Mouse (Mus musculus): ENCODE measurements around the gene Tmem82. TPM values are rescaled to one million over a fixed set of nuclear protein-coding genes. Genes with fewer than 3 reads are reported as not detected.

Gene Tmem82
- polyA plus RNA-seq, 1 experiment from 2014 or later = 0.17 TPM

GRCm38 (mm10) chr4:141576404-141576803 is 42.0 kb downstream of the Tmem82 start:
- DNase-seq (ENCODE audit: low spot score) = no peak
- no peak overlapping the region for H3K4me2 ChIP-seq (ENCODE audit: low read depth, low read length)

DNA sequence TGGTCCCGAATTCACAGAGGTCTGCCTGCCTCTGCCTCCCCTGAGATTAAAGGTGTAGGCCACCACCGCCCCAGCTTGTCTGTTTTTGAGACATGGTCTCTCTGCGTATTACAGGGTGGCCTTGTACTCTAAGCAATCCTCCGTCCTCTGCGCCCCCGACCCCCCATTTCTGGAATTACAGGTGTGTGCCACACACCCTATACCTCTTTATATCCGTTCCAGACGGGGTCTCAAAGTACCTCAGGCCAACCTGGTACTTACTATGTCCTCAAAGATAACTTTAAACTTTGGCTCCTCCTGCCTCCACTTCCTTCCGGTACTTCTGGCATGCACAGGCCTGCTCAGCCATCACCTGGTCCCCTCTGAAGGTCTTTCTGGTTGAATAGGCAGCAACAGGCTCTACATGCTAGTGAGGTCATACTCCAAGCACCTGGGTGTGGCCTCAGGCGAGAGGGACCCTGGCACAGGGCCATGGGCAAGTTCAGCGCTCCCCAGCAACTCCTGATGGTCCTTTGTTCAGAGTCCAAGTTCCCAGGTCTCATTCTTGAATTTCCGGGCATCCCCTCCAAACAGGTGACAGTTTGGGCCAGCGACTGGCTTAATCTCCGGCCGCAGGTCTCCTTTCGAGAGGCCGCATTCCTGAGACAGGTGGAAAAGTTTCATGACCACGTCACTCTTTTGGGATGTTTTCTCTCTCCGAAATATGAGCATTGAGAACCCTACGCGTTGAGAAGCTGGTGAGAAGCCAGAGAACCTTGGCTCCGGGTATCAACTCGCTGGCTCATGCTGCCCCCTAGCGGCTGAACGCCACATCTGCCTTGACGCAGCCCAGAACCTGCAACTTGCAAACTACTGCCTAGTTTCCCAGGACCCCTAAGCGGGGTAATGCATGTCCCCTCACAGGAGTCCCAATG is 43.4 kb downstream of the Tmem82 start:
- peaks cover 9% of the 10 kb centered on the region for H3K36me3 ChIP-seq (replicated peaks; ENCODE audit: control insufficient read depth, insufficient read depth, low read depth, low read length)
- WGBS = 41% methylated on average over 27 of the region's 27 CpGs
- no peak overlapping the region for H3K4me3 ChIP-seq (ENCODE audit: low read depth, low read length)
- no peaks in the 10 kb centered on the region for H3K4me1 ChIP-seq (ENCODE audit: control insufficient read depth, insufficient read depth, low read length)
- H3K27me3 ChIP-seq (ENCODE audit: control insufficient read depth, insufficient read depth, low read length) = no peaks in the 10 kb centered on the region
- ATAC-seq (replicated peaks; ENCODE audit: insufficient number of reproducible peaks, low FRiP score, low TSS enrichment, low read depth) = peak; percentile 54; the same call in 1 of the 2 replicates
- no peak overlapping the region for H3K27ac ChIP-seq (replicated peaks; ENCODE audit: low read depth, low read length)
- no peaks in the 10 kb centered on the region for H3K9me3 ChIP-seq (replicated peaks; ENCODE audit: control insufficient read depth, low read length)
- no peak overlapping the region for H3K9ac ChIP-seq (replicated peaks; ENCODE audit: low read length)
- DNase-seq (ENCODE audit: low spot score) = peak; percentile 88
- peak overlapping the region; percentile 8; the same call in 1 of the 2 replicates for H3K4me2 ChIP-seq (ENCODE audit: low read depth, low read length)

More at GRCm38 (mm10) chr4:141576404-141576803, 42.0 kb downstream of the Tmem82 start:
- no peak overlapping the region for H3K27ac ChIP-seq (replicated peaks; ENCODE audit: low read depth, low read length)
- H3K9me3 ChIP-seq (replicated peaks; ENCODE audit: control insufficient read depth, low read length) = no peaks in the 10 kb centered on the region
- no peaks in the 10 kb centered on the region for H3K4me1 ChIP-seq (ENCODE audit: control insufficient read depth, insufficient read depth, low read length)
- no peaks in the 10 kb centered on the region for H3K27me3 ChIP-seq (ENCODE audit: control insufficient read depth, insufficient read depth, low read length)
- no peak overlapping the region for H3K4me3 ChIP-seq (ENCODE audit: low read depth, low read length)
- 85% methylated on average over 11 of the region's 11 CpGs for WGBS
- H3K36me3 ChIP-seq (replicated peaks; ENCODE audit: control insufficient read depth, insufficient read depth, low read depth, low read length) = peaks cover 9% of the 10 kb centered on the region
- ATAC-seq (replicated peaks; ENCODE audit: insufficient number of reproducible peaks, low FRiP score, low TSS enrichment, low read depth) = no peak
- H3K9ac ChIP-seq (replicated peaks; ENCODE audit: low read length) = no peak overlapping the region

DNA sequence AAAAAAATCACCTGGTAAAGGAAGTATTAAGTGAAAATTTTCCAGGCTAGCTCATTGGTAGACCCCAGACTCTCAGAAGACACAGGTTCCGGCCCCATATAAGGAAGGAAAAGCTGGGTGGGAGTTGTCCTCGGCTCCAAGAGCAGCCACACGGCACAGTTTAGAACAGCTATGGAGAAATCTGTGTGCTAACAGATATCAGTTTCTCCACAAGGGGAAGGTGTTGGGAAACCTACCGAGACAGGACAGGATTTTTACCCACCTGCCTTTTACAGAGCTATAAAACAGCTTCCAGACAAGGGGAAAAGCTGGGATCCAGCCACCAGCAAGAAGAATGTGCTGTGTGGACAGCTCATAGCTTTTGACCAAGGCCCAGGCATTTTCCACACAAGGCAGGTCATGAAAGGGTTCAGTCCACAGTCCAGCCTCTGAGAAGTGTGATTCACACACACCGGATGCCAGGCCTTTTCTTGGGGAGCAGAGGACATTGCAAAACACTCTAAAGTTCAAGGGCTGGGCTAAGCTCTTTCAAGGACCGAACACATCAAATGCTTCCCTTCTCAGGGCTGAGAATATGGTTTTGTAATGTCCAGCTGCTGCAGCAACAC is 45.0 kb downstream of the Tmem82 start:
- ATAC-seq (replicated peaks; ENCODE audit: insufficient number of reproducible peaks, low FRiP score, low TSS enrichment, low read depth) (no peak), DNase-seq (ENCODE audit: low spot score) (no peak)
- no peak overlapping the region for H3K4me3 ChIP-seq (ENCODE audit: low read depth, low read length)
- H3K4me1 ChIP-seq (ENCODE audit: control insufficient read depth, insufficient read depth, low read length) = no peaks in the 10 kb centered on the region
- no peaks in the 10 kb centered on the region for H3K27me3 ChIP-seq (ENCODE audit: control insufficient read depth, insufficient read depth, low read length)
- peaks cover 6% of the 10 kb centered on the region for H3K36me3 ChIP-seq (replicated peaks; ENCODE audit: control insufficient read depth, insufficient read depth, low read depth, low read length)
- no peak overlapping the region for H3K4me2 ChIP-seq (ENCODE audit: low read depth, low read length)
- WGBS = 81% methylated on average over 6 of the region's 6 CpGs
- H3K9me3 ChIP-seq (replicated peaks; ENCODE audit: control insufficient read depth, low read length) = no peaks in the 10 kb centered on the region
- no peak overlapping the region; the same call in 1 of the 2 replicates for H3K9ac ChIP-seq (replicated peaks; ENCODE audit: low read length)
- H3K27ac ChIP-seq (replicated peaks; ENCODE audit: low read depth, low read length) = no peak overlapping the region

GRCm38 (mm10) chr4:141572668-141573358 is 45.6 kb downstream of the Tmem82 start:
- Histone ChIP-seq H3K36me3 (replicated peaks; ENCODE audit: control insufficient read depth, insufficient read depth, low read depth, low read length) (peaks cover 6% of the 10 kb centered on the region), H3K9me3 (replicated peaks; ENCODE audit: control insufficient read depth, low read length) (no peaks in the 10 kb centered on the region), H3K4me1 (ENCODE audit: control insufficient read depth, insufficient read depth, low read length) (no peaks in the 10 kb centered on the region), H3K9ac (replicated peaks; ENCODE audit: low read length) (no peak overlapping the region; the same call in 1 of the 2 replicates), H3K27ac (replicated peaks; ENCODE audit: low read depth, low read length) (no peak overlapping the region), H3K27me3 (ENCODE audit: control insufficient read depth, insufficient read depth, low read length) (no peaks in the 10 kb centered on the region), H3K4me2 (ENCODE audit: low read depth, low read length) (no peak overlapping the region), H3K4me3 (ENCODE audit: low read depth, low read length) (no peak overlapping the region)
- no peak for ATAC-seq (replicated peaks; ENCODE audit: insufficient number of reproducible peaks, low FRiP score, low TSS enrichment, low read depth)
- 75% methylated on average over 7 of the region's 7 CpGs for WGBS
- DNase-seq (ENCODE audit: low spot score) = no peak

DNA sequence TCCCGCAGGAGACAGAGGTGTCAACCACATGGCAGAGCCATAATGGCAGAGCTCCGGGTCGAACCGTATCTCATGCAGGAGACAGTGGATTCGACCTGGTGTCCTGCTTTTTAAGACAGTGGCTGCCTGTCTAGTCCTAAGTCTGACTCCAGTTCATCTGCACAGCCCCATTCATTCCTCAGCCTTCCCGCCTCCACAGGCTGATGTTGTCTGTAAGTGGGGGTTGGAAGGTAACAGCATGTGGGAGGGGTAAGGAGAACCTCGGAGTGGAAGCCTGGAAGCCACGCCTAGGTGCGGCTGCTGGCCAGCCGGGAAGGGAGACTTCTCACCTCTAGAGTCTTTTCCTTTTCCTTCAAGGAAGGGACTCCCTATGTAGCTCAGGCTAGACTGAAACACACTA is 46.5 kb downstream of the Tmem82 start:
- peaks cover 1% of the 10 kb centered on the region for H3K36me3 ChIP-seq (replicated peaks; ENCODE audit: control insufficient read depth, insufficient read depth, low read depth, low read length)
- DNase-seq (ENCODE audit: low spot score) (no peak), ATAC-seq (replicated peaks; ENCODE audit: insufficient number of reproducible peaks, low FRiP score, low TSS enrichment, low read depth) (no peak)
- 76% methylated on average over 10 of the region's 10 CpGs for WGBS
- H3K9ac ChIP-seq (replicated peaks; ENCODE audit: low read length) = no peak overlapping the region
- H3K27me3 ChIP-seq (ENCODE audit: control insufficient read depth, insufficient read depth, low read length) = no peaks in the 10 kb centered on the region
- no peaks in the 10 kb centered on the region for H3K4me1 ChIP-seq (ENCODE audit: control insufficient read depth, insufficient read depth, low read length)
- H3K27ac ChIP-seq (replicated peaks; ENCODE audit: low read depth, low read length) = no peak overlapping the region
- no peaks in the 10 kb centered on the region for H3K9me3 ChIP-seq (replicated peaks; ENCODE audit: control insufficient read depth, low read length)
- no peak overlapping the region for H3K4me3 ChIP-seq (ENCODE audit: low read depth, low read length)
- no peak overlapping the region for H3K4me2 ChIP-seq (ENCODE audit: low read depth, low read length)

DNA sequence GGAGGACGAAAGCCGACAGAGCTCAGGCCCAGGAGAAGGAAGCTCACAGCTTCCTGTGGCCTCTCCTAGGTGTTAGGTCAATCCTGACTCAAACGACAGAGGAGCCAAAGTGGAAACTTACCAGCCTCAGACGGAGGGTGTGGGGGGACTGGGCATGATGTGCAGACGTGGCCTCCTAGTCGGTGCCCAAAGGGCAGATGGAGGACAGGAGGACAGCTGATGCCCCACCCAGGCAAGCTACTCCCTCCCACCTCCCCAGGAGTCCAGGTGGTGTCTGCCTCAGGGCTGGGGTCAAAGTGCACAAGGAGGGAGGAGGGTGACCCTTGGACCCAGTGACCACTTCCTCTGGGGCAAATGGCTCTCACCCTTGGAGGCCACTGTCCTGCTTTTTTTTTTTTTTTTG is 47.1 kb downstream of the Tmem82 start:
- Histone ChIP-seq H3K4me2 (ENCODE audit: low read depth, low read length) (no peak overlapping the region), H3K36me3 (replicated peaks; ENCODE audit: control insufficient read depth, insufficient read depth, low read depth, low read length) (no peaks in the 10 kb centered on the region; the same call in 1 of the 2 replicates), H3K27ac (replicated peaks; ENCODE audit: low read depth, low read length) (no peak overlapping the region), H3K4me3 (ENCODE audit: low read depth, low read length) (no peak overlapping the region), H3K27me3 (ENCODE audit: control insufficient read depth, insufficient read depth, low read length) (no peaks in the 10 kb centered on the region), H3K4me1 (ENCODE audit: control insufficient read depth, insufficient read depth, low read length) (no peaks in the 10 kb centered on the region), H3K9me3 (replicated peaks; ENCODE audit: control insufficient read depth, low read length) (no peaks in the 10 kb centered on the region), H3K9ac (replicated peaks; ENCODE audit: low read length) (no peak overlapping the region)
- no peak for ATAC-seq (replicated peaks; ENCODE audit: insufficient number of reproducible peaks, low FRiP score, low TSS enrichment, low read depth)
- 61% methylated on average over 6 of the region's 6 CpGs for WGBS
- no peak for DNase-seq (ENCODE audit: low spot score)

- DNase-seq (ENCODE audit: low spot score) (no peak), ATAC-seq (replicated peaks; ENCODE audit: insufficient number of reproducible peaks, low FRiP score, low TSS enrichment, low read depth) (no peak)
- H3K9ac ChIP-seq (replicated peaks; ENCODE audit: low read length) = no peak overlapping the region
- no peak overlapping the region for H3K4me3 ChIP-seq (ENCODE audit: low read depth, low read length)
- no peak overlapping the region for H3K27ac ChIP-seq (replicated peaks; ENCODE audit: low read depth, low read length)
- no peaks in the 10 kb centered on the region for H3K4me1 ChIP-seq (ENCODE audit: control insufficient read depth, insufficient read depth, low read length)
- no peaks in the 10 kb centered on the region for H3K9me3 ChIP-seq (replicated peaks; ENCODE audit: control insufficient read depth, low read length)
- no peaks in the 10 kb centered on the region for H3K36me3 ChIP-seq (replicated peaks; ENCODE audit: control insufficient read depth, insufficient read depth, low read depth, low read length)
- H3K4me2 ChIP-seq (ENCODE audit: low read depth, low read length) = no peak overlapping the region
- WGBS = 82% methylated on average over 1 of the region's 1 CpGs
- no peaks in the 10 kb centered on the region for H3K27me3 ChIP-seq (ENCODE audit: control insufficient read depth, insufficient read depth, low read length)
Observed at GRCm38 (mm10) chr4:141570821-141571220, 47.6 kb downstream of the Tmem82 start.

Measured in embryonic facial prominence, embryonic 11.5 days (tissue).